Mouse (Mus musculus): ENCODE measurements around the gene Atxn7l3.
A peak's percentile ranks its signal among the peaks of the same experiment; 100 is the strongest.
"Not testable (repeated sequence)": the region's sequence is repeated elsewhere in the genome, so short reads cannot be mapped to it uniquely, and the experiment has no call there.

Gene Atxn7l3

DNA sequence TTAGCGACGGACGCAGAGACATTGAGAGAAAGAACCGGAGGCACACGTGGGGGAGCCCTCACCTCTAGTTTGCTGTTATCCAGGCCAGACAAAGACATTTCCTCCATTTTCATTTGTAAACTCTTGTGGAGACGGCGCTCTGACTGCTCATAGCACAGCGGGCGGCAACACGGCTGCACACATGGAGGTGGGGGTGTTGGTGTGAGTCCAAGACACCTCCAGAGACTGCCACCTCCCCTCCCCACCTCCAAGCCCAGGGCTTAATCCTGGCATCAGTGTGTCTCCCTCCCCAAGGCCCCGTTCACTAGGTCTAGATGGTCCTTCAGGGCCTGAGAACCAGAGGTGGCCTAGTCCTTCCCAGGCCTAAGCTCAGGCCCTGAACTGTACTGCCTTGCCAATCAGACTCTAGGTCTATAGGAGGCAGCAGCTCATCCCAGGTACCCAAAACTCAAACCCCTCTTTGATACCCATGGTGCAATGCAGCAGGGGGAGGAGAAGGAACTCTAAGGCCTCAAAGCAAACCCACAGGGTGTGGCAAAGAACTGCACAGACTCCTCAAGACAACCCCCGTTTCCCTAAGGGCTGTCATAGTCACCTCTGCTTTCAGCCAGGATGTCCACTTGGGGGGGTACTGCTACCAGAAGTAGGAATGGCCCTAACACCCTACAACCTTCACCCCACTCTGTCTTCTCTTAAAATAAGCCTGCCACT, 1.4 kb downstream of the Atxn7l3 start:
- DNase-seq = peak; percentile 34 to 47

DNA sequence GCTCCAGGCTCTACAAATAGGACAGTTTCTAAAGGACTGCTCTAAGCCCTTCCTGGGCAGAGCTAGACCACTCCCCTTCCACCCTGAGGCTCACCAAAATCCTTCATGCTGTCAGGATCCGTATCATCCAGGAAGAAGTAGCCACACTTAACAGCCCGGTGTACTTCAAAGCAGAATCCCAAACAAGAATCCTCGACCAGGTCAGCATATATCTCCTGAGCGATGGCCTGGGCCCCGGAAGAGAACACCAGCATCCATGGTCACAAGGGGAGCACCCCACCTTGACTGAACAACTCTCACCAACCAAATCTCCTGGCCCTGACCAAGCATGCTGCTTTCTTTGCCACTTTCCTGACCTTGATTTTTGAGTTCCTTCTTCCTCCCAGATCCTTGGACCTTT, 2.0 kb downstream of the Atxn7l3 start:
- no peak for DNase-seq

DNA sequence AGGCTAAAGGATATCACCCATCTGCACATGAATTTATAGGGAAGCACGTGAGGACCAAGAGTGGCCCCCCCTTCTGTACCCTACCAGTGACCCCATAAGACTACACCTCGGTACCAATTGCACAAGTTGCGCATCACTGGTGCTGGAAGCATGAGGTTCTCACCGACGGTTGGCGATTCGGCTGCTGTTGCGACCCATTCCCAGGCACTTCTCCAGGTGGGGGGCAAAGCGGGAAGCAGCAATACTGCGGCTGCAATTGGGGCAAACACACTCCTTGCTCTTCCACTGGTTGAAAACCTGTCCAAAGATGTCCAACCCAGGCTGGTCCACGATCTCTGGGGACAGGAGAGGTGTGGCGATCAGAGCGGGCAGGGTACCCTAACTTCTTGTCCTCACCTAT, 2.5 kb downstream of the Atxn7l3 start:
- no peak for DNase-seq

DNA sequence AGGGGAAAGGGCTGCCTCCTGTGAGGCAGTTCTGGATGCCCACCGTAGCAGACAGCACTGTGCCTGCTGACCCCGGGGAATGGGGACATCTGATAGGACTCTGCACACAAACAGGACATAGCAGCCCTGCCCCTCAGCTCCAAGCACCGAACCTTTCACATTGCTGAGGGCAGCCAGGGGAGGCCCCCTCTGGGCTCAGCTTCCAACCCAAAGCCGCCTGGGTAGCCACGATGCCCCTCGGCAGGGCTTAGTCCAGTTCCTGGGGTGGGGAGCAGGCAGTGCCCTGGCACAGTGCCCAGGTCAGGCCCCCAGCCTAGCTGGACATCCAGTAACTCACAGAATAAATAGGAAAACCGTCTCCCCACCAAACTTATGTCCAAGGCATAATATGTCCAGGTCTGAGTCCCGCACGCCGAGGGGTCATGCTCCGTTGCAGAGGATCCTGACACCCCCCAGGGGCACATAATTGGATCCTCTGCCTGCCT, 5.3 kb downstream of the Atxn7l3 start:
- no peak for DNase-seq

DNA sequence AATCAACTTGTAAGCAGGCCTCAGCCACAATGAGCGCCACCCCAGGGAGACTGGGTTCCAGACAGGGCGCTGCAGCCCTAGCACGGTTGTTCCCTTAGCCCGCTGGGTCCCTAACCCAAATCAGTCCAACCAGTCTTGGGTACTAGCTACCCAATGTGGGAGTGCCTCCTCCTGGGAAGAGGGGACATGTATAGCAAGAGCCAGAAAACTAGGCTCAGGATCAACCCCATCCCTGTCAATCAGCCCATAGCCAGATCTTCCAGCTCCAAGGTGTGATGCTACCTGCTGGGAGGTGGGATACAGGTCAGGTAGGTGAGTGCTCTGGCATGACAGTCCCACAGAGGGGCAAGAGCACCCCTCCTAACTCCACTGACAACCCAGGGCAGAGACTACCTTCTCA, 6.3 kb downstream of the Atxn7l3 start:
- no peak for DNase-seq

DNA sequence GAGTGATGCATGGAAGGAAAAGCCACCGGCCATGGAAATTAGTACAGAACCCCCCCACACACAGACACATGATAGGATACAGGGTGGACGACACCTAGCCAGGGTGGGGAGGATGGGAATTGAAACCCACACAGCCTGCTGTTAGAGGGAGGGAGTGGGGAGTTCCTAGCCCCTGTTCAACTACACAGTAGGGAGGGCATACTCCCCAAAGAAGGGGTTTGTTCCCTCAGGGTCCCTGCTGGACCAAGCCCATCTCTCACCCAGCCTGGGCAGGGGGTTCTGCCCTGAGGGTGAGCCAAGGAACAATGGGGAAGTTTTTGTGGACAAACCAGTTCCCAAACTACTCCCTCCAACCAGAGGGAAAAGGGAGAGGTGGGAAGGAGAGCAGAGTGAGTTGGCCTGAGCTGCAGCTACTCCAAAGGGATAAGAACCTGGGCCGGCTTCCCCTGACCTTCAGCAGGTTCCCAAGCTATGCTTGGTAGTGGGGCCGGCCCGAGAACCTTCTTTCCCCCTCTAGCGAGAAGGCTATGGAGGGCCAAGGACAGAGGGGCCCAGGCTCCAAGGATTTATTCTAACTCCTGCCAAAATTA, 6.8 kb downstream of the Atxn7l3 start:
- no peak for DNase-seq

DNA sequence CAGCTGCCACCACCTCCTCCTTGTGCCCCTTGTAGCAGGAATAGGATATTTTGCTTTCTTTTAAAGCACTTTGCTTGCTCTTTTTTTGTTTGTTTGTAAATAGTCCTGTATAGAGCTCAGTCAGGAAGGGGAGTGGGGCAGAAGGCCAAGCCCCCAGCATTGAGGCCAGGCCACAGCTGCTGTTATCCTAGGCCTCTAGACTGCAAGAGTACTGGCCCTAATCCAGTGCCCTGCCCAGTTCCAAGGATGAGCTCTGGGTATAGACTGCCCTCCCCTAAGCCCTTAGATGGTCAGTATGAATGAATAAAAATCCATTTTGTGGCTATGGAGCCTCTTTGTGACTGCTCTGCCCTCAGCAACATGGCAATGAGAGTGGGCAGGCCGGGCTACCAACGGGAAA, 7.5 kb downstream of the Atxn7l3 start:
- DNase-seq = no peak

DNA sequence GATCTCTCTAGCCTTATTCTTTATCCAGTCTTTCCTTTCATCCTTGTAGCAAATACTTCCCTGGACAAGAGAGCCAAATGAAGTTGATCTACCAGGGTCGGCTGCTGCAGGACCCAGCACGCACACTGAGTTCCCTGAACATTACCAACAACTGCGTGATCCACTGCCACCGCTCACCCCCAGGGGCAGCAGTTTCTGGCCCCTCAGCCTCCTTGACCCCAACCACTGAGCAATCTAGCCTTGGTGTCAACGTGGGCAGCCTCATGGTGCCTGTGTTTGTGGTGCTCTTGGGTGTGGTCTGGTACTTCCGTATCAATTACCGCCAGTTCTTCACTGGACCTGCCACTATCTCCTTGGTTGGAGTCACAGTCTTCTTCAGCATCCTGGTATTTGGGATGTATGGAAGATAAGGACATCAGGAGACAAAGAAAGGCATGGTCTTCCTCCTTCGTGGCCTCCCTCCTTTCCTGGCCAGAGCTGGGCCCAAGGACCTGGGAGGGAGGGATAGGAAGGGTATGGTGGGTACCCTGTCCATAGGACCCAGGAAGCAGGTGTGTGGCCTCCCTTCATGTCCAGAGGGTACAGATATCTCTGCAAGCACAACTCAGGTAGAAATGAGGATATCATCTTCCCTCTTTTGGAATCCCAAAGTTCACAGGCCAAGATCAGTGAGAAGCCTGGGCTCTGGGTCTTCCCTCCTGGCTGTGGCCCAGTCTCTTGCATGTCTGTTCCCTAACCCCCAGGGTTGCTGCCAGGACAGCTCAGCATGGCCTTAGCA, 8.2 kb downstream of the Atxn7l3 start:
- DNase-seq = no peak

DNA sequence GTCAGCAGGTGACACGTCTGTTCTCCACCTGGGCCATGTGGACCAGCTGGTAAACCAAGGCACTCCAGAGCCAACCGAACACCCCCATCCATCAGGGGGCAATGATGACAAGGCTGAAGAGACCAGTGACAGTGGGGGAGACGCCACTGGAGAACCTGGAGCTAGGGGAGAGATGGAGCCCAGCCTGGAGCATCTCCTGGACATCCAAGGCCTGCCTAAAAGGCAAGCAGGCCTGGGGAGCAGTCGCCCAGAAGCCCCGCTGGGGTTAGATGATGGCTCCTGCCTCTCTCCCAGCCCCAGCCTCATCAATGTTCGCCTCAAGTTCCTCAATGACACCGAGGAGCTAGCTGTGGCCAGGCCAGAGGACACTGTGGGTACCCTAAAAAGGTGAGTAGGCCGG, 8.9 kb downstream of the Atxn7l3 start:
- DNase-seq = no peak

DNA sequence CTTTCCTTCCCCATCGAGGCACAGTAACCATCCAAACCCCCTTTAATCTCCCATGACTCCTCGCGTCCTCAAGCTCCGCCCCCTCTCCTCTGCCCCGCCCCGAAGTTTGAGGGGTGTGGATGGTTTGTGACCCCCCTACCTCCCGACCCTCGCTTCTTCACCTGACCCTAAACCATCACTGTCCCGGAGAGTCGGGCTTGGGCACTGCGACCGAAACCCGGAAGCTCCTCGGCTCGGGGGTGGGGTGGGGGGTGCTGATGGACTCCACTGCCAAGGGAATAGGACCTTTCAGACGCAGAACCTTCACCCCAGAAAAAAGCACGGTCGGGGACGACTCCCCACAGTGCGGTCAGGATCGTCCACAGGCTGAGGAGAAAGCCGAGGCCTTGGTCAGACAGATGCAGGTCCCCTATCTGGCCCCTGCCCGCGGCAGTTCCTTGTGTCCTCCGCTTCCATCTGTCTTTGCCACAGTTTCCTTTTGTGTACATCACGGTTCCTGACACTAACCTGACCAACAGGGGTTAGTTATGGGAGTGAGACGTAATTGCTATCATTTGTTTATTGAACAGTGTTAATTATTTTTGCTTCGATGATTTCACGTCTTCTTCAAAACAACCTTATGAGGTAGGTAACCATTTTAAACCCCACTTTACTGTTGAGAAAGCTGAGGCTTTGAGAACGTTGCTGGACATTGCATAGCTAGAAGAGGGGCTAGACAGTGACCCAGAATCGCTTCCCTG, 11.2 kb downstream of the Atxn7l3 start:
- no peak for DNase-seq

DNA sequence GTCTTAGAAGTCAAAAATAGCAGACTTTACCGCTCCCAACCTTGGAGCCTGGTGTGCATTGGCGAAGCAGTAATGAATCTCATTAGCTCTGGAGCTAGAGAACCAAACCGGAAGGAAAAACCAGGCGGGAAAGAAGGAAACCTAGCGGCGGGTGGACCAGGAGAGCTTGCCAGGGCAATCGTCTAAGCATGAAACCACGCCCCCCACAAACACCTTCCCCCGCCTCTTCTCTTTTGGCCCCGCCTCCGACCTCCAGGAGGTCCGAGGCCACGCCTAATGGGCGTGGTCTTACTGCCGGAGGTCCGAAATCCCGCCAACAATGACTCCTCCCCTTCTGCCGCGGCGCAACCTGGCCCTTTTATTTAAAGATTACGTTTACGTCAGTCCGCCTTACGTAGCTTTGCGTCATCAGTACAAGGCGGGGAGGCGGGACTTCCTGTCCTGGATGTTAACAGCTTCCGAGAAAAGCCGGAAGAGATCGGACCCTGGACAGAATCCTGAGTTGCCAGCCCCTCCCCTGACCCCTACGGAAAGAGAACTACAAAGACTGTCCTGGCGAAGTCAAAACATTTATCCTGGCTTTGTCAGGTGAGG, 11.8 kb downstream of the Atxn7l3 start, which contains the start of gene Tmub2:
TSS of gene Tmub2 (plus strand) at position 431 of the 594 bp plus-strand sequence.
- DNase-seq = peak; percentile 95 to 97

DNA sequence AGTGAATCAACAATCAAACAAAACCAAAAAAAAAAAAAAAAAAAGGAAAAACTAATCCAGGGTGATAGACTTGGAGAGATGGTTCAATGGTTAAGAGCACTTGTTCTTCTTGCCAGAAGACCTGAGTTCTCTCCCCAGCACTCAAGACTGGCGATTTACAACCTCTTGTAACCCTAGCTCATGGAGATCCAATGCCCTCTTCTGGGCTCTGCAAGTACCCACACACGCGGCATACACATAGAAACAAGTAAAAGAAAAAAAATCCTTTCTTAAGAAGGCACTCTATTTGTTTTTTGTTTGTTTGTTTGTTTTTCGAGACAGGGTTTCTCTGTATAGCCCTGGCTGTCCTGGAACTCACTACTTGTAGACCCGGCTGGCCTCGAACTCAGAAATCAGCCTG, 12.5 kb downstream of the Atxn7l3 start:
- DNase-seq = no peak

DNA sequence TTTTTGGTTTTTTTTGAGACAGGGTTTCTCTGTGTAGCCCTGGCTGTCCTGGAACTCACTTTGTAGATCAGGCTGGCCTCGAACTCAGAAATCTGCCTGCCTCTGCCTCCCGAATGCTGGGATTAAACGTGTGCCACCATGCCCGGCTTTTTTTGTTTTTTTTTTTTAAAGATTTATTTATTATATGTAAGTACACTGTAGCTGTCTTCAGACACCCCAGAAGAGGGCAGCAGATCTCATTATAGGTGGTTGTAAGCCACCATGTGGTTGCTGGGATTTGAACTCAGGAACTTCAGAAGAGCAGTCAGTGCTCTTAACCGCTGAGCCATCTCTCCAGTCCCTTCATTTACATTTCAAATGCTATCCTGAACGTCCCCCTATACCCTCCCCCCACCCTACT, 16.2 kb downstream of the Atxn7l3 start:
- DNase-seq = not testable (repeated sequence)

DNA sequence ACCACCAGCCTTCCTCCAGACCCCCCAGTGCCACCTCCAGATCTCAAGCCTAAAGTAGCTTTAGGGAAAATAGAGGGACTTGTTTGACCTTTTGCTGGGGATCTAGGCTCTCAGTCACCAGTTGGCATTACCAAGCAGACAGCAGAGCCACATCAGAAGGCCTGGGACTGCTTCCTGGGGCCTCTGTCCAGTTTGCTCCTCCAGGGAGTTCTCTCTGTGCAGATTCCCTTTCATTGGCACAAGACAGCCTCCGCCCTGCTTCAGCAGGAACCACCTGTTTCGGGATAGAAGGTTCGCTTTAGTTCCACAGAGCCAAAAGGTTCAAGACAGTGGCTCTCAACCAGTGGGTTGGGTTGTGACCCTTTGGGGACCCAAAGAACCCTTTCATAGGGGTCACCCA, 16.8 kb downstream of the Atxn7l3 start:
- DNase-seq = no peak

DNA sequence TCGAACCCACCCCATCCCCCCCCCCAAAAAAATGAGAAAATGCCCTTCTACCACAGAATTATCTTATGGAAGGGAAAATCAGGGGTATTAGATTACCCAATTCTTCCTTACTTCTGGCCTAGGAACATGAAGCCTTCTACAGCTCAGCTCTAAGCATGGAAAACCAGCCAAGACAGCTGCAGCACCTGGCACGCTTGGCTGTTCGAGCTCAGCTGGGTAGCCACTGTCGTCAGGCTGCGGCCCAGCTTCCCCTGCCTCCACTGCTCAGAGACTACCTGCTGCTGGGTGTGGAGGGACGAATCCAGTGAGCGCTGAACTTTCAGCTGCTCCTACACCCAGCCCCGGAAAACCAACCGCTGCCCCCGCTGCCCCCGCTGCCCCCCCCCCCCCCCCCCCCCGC, 18.7 kb downstream of the Atxn7l3 start:
- DNase-seq = no peak

DNA sequence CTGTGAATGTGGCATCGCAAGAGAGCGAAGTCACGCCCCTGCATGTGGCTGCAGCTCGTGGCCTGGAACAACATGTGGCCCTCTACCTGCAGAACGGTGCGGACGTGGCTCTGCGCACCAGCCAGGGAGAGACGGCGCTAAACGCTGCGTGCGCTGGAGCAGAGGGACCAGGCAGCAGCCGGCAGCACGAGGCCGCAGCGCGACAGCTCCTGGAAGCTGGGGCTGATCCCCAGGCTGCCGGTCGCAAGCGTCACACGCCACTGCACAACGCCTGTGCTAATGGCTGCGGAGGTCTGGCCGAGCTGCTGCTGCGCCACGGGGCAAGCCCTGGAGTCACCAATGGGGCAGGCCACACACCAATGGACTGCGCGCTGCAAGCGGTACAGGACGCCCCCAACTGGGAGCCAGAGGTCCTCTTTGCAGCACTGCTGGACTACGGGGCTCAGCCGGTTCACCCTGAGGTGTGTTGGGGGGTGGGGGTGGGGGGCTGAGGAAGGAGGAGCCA, 20.0 kb downstream of the Atxn7l3 start:
- peak; percentile 40 to 52 for DNase-seq

DNA sequence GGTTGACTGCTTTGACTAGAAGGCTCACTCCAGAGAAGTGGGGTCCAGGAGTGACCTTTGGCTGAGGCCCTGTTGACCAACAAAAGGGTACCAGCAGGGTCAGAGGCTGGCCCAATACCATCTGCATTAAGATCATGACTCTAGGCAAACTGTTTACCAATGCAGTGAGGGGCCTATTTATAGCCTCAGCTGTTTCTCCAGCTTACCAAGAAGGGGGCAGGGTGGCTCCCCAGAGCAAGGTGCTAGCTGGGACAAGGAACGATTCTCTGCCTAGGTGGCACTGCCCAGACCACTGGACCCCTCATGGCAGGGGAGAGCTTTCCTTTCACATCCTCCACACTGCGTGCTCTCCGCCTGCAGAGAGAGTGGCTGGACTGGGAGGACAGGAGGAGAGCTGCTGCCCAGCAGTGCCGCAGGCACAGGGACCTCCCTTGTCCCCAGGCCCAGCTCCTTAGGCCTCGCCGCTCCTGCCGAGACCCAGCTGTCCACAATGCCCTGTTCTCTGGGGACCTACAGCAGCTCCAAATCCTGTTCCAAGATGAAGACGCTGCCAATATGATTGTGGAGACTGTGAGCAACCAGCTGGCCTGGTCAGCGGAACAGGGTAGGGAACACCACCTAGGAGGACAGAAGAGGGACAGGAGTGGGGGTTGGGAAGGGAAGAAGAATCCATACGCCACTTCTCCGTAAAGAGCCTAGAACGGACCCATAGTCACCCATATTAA, 27.7 kb downstream of the Atxn7l3 start, which contains the start of gene Asb16:
TSS of gene Asb16 (plus strand) at position 224 of the 725 bp plus-strand sequence.
- DNase-seq = no peak

DNA sequence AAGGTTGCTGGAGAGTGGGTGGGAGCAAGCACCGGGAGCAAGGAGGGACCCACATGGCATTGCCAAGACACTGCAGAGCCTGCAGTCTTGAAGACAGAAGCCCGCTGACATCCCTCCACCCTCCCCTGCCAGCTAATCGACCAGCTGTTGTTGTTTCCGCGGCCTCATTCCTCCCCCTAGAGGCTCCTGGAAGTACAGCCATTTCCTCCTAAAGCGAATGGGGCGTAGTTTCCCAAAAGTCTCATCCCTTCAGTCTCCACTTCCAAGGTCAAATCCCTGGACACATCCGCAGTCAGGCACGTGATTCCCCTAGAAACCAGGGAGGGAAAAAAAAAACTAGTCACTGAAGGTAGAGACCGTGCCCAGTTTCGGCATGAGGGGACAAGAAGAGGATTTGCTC, 29.0 kb downstream of the Atxn7l3 start:
- DNase-seq = peak; percentile 76 to 83

DNA sequence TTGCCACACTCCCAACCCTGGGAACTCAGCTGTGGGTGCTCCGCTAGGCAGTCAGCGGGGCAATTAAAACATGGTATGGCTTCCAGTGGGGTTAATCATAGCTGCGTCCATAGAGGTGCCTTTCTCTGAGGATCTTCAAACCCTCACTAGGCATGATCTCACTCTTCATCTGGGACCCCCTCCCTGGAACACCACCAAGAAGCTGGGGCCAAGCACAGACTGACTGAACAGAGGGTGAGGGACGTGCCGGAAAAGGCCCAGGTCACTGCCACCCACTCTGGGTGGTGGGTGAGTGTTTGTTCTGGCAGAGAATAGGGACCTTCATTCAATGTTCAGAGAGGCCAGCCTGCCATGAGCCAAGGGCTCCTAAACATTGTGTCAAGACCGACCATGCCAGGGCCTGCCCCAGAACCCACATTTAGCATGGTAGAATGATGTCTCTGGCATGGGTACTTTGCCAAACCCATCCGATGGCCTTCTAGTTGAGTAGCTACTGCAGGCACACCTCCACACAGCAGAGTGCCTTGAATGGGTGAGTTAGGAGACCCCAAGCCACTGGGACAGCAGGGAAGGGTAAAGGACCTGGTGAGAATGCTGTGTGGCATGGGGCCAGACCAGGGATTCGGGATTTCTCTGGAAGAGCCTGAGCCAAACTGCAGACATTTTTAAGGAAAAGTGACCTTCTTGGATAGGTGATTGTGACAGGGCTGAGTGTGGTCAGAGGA, 29.6 kb downstream of the Atxn7l3 start:
- DNase-seq = no peak

DNA sequence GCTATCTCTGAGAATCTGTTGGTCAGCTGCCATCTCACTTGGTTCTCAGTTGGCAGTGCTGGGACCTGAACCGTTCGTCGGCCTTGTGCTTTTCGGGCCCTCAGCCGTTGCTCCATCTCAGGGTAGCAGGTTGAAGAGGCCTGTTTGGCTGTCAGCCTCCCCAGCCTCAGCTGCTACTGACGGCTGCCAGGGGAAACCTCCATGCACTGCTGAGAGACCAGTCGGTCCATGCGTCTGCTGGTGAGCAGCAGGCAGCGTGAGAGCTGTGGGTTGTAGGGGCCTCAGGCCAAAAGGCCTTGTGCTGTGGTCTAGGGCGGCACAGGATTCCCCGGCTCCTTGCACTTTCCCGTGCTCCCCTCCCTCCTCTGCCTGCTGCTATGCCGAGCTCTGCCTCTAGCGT, 30.6 kb downstream of the Atxn7l3 start:
- DNase-seq = peak; percentile 46 to 54

DNA sequence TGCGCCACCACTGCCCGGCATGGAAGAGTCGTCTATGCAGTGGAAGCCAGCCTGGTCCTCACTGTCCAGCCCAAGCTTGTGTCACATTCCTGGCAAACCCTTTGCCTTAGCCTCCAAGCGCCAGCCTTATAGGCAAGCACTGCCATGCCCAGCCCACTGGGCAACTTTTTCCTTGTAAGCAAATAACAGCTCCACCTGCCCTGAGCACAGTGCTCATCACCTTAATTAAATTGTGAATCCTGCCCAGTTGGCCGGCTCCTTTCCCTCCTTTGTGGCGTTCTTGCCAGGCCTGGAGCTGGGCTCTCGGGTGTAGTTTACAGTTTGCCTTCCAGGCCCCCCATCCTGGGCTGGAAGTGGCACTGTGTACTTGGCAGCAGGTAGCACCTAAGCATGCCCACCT, 33.2 kb downstream of the Atxn7l3 start:
- DNase-seq = no peak

Measured in cerebellum, adult 18-20 months (tissue).